Mouse (Mus musculus) E14TG2a.4 (cell line): ENCODE measurements around the gene Gm15217.

Source experiments
- CTCF ChIP-seq: conservative IDR thresholded peaks from 2 replicates; pipeline ENCODE4 v1.5.1; 2014; ENCODE audit warnings: low read length
- NANOG ChIP-seq: IDR thresholded peaks from 2 replicates; pipeline ENCODE4 v1.6.1; 2014; ENCODE audit warnings: borderline replicate concordance, low read length, mixed read lengths

DNA sequence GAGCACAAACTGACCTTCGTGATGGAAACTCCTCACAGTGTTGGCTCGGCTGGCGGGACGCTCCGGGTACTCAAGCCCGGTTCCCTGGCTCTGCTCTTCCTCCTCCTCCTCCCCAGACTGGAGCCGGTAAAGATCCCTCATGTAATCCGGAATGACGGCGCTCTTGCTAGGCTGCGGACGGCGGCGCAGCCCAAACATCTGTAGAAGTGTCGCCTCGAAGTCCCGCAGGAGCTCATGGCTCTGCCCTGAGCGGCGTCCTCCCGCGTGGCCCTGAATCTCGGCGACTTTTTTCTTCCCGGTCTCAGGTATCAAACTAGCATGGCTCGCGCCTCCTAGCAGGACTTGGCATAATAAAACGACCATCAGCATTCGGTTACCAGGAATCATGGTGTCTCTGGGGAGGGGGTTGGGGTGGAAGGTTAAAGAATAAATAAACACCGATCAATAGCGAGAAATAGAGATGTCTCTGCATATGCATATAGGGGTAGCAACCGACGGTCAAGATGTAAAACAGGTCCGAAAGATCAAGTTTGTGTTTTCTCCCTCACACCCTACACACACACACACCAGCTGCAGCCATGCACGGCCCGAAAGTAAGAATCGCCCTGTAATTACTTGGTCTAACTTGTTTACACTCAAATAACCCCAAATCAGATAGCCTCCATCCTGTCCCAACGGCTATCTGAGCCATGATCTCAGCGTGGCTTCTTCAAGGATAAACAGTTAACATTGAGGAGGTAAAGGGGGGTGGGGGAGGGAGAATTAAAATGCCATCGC is 6.7 kb downstream of the Gm15217 start:
- TF ChIP-seq NANOG (no peak), CTCF (no peak)
